Comparison of ENCODE assay signal across 20 mouse cellular contexts in genomic region chr8:13475892-13476291, GRCm38 (mm10). TPM values are rescaled to one million over a fixed set of nuclear protein-coding genes. Genes with fewer than 3 reads are reported as not detected.
DNase-seq lines count a peak whose midpoint lies in the region; ATAC-seq and TF ChIP-seq lines count a peak whose summit lies in the region.
"Had no signal": no experiment of that assay in that cellular context is flagged by ENCODE, and none has a peak within 500 bp of the region (broad histone marks: within the 10 kb centered on the region; RNA-seq: fewer than 3 reads in every experiment).

No protein-coding gene starts in this region.

- no peaks in the 10 kb centered on the region for H3K9me3 ChIP-seq in forebrain, postnatal 0 days (ENCODE audit: low read length)
- no peaks in the 10 kb centered on the region for H3K9me3 ChIP-seq in forebrain, embryonic 15.5 days
- no peaks in the 10 kb centered on the region for H3K9me3 ChIP-seq in midbrain, postnatal 0 days (ENCODE audit: low read length)
- no peaks in the 10 kb centered on the region for H3K9me3 ChIP-seq in midbrain, embryonic 16.5 days (replicated peaks; ENCODE audit: control insufficient read depth, low read length, poor library complexity, severe bottlenecking)
- H3K9me3 ChIP-seq: liver, embryonic 13.5 days; neural tube, embryonic 13.5 days; stomach, embryonic 15.5 days had no signal

- no peak overlapping the region for H3K9ac ChIP-seq in forebrain, postnatal 0 days
- H3K9ac ChIP-seq in forebrain, embryonic 15.5 days (replicated peaks): no peak overlapping the region
- H3K9ac ChIP-seq in midbrain, postnatal 0 days (replicated peaks; ENCODE audit: low read length, poor library complexity, severe bottlenecking): no peak overlapping the region
- H3K9ac ChIP-seq in midbrain, embryonic 16.5 days (ENCODE audit: low read depth, low read length): no peak overlapping the region
- H3K9ac ChIP-seq: liver, embryonic 13.5 days; neural tube, embryonic 13.5 days; stomach, embryonic 15.5 days had no signal

- no peak overlapping the region for H3K4me2 ChIP-seq in forebrain, postnatal 0 days (ENCODE audit: low read depth)
- H3K4me2 ChIP-seq in forebrain, embryonic 15.5 days (replicated peaks): no peak overlapping the region
- no peak overlapping the region for H3K4me2 ChIP-seq in midbrain, postnatal 0 days (ENCODE audit: low read depth, low read length, poor library complexity, severe bottlenecking)
- H3K4me2 ChIP-seq in midbrain, embryonic 16.5 days (ENCODE audit: low read length): no peak overlapping the region
- H3K4me2 ChIP-seq: liver, embryonic 13.5 days; neural tube, embryonic 13.5 days; stomach, embryonic 15.5 days had no signal

- TF ChIP-seq CTCF in forebrain, postnatal 0 days (IDR thresholded peaks at IDR 0.05; ENCODE audit: low read depth): peak; percentile 39
- peak; percentile 72 for TF ChIP-seq CTCF in layer of hippocampus, adult 2 months (conservative IDR thresholded peaks at IDR 0.05)
- TF ChIP-seq CTCF in midbrain, postnatal 0 days (IDR thresholded peaks at IDR 0.05): peak; percentile 33; the same call in 1 of the 2 replicates

- H3K36me3 ChIP-seq in forebrain, postnatal 0 days (ENCODE audit: insufficient read depth): peaks cover 16% of the 10 kb centered on the region
- H3K36me3 ChIP-seq in forebrain, embryonic 15.5 days: no peaks in the 10 kb centered on the region
- H3K36me3 ChIP-seq in midbrain, postnatal 0 days (ENCODE audit: insufficient read depth, low read length): peaks cover 64% of the 10 kb centered on the region
- peaks cover 19% of the 10 kb centered on the region; the same call in 1 of the 2 replicates for H3K36me3 ChIP-seq in midbrain, embryonic 16.5 days (ENCODE audit: control insufficient read depth, insufficient read depth, low read length)
- H3K36me3 ChIP-seq: liver, embryonic 13.5 days had no signal

- H3K27me3 ChIP-seq in forebrain, postnatal 0 days (ENCODE audit: insufficient read depth, low read length): no peaks in the 10 kb centered on the region
- H3K27me3 ChIP-seq in forebrain, embryonic 15.5 days: no peaks in the 10 kb centered on the region
- H3K27me3 ChIP-seq in midbrain, postnatal 0 days (ENCODE audit: insufficient read depth, low read length): no peaks in the 10 kb centered on the region
- H3K27me3 ChIP-seq in midbrain, embryonic 16.5 days (ENCODE audit: control insufficient read depth, insufficient read depth, low read depth, low read length): no peaks in the 10 kb centered on the region
- H3K27me3 ChIP-seq: liver, embryonic 13.5 days; neural tube, embryonic 13.5 days; stomach, embryonic 15.5 days had no signal

- WGBS in forebrain, postnatal 0 days: 61% methylated on average over 9 of the region's 9 CpGs
- WGBS in forebrain, embryonic 15.5 days: 56% methylated on average over 9 of the region's 9 CpGs
- WGBS in midbrain, postnatal 0 days: 69% methylated on average over 9 of the region's 9 CpGs
- WGBS in midbrain, embryonic 16.5 days: 60% methylated on average over 9 of the region's 9 CpGs

- no peak overlapping the region for H3K27ac ChIP-seq in forebrain, postnatal 0 days (ENCODE audit: low read depth, low read length)
- H3K27ac ChIP-seq in forebrain, embryonic 15.5 days (replicated peaks): no peak overlapping the region
- H3K27ac ChIP-seq in layer of hippocampus, adult 2 months: no peak overlapping the region
- H3K27ac ChIP-seq in midbrain, postnatal 0 days (ENCODE audit: low read depth, low read length): no peak overlapping the region
- no peak overlapping the region for H3K27ac ChIP-seq in midbrain, embryonic 16.5 days (ENCODE audit: low read length)
- H3K27ac ChIP-seq: liver, embryonic 13.5 days; neural tube, embryonic 13.5 days; stomach, embryonic 15.5 days had no signal

- no peaks in the 10 kb centered on the region for H3K4me1 ChIP-seq in forebrain, postnatal 0 days (ENCODE audit: insufficient read depth)
- no peaks in the 10 kb centered on the region for H3K4me1 ChIP-seq in forebrain, embryonic 15.5 days
- no peaks in the 10 kb centered on the region for H3K4me1 ChIP-seq in midbrain, postnatal 0 days (ENCODE audit: insufficient read depth, low read length)
- no peaks in the 10 kb centered on the region for H3K4me1 ChIP-seq in midbrain, embryonic 16.5 days (ENCODE audit: control insufficient read depth, insufficient read depth, low read length)
- H3K4me1 ChIP-seq: liver, embryonic 13.5 days; neural tube, embryonic 13.5 days; stomach, embryonic 15.5 days had no signal

- no peak for DNase-seq in forebrain, postnatal 0 days
- DNase-seq in layer of hippocampus, adult 2 months (ENCODE audit: low spot score in 2 of 2): peak in 1 of 2 experiments; percentile 17
- DNase-seq in layer of hippocampus, postnatal 25 days (ENCODE audit: extremely low spot score in 1 of 2, low spot score in 1 of 2): no peak
- DNase-seq in midbrain, postnatal 0 days (ENCODE audit: low spot score): no peak
- peak; percentile 23 for DNase-seq in forelimb bud, embryonic 11.5 days (ENCODE audit: low read depth, low spot score)
- DNase-seq in ovary, postnatal 10 days (ENCODE audit: low spot score): no peak
- DNase-seq: cerebellum, adult 2 months; gastrocnemius, postnatal 10 days; heart, postnatal 10 days; liver, embryonic 13.5 days; spleen, adult 18-20 months had no signal

- ATAC-seq in forebrain, postnatal 0 days: no peak
- no peak for ATAC-seq in forebrain, embryonic 15.5 days (replicated peaks)
- ATAC-seq in midbrain, postnatal 0 days (ENCODE audit: low FRiP score): no peak
- no peak for ATAC-seq in midbrain, embryonic 16.5 days
- ATAC-seq: hindbrain, embryonic 16.5 days had no signal

- H3K4me3 ChIP-seq in forebrain, postnatal 0 days (ENCODE audit: low read depth, low read length): no peak overlapping the region
- no peak overlapping the region for H3K4me3 ChIP-seq in forebrain, embryonic 15.5 days
- no peak overlapping the region for H3K4me3 ChIP-seq in layer of hippocampus, adult 2 months
- H3K4me3 ChIP-seq in midbrain, postnatal 0 days (ENCODE audit: low read depth, low read length): no peak overlapping the region
- H3K4me3 ChIP-seq in midbrain, embryonic 16.5 days (ENCODE audit: low read depth, low read length): no peak overlapping the region
- H3K4me3 ChIP-seq: liver, embryonic 13.5 days; neural tube, embryonic 13.5 days; stomach, embryonic 15.5 days had no signal

RNA-seq across cellular contexts. Expression of gene Gas6, which starts 18.4 kb away (rescaled TPM):
- total RNA-seq in forebrain, postnatal 0 days (2014; rRNA removed): 64.2 and 65.7 TPM in 2 replicates
- polyA plus RNA-seq in forebrain, postnatal 0 days (2015; fragmentation: Nextera tagmentation; extraction: Ambion mirVana): 48.7 and 57.0 TPM in 2 replicates
- polyA plus RNA-seq in forebrain, embryonic 15.5 days (2015; fragmentation: Nextera tagmentation; extraction: Ambion mirVana): 21.1 and 23.3 TPM in 2 replicates
- 10 to 100 TPM; 81.2 to 85.1 TPM for total RNA-seq in layer of hippocampus, adult 2 months (2021)
- 10 to 100 TPM; 89.4 to 94.4 TPM for total RNA-seq in layer of hippocampus, postnatal 25 days (2021)
- total RNA-seq in midbrain, postnatal 0 days (2014; rRNA removed): 73.6 and 91.0 TPM in 2 replicates
- 63.0 and 67.8 TPM in 2 replicates for polyA plus RNA-seq in midbrain, postnatal 0 days (2015; fragmentation: Nextera tagmentation; extraction: Ambion mirVana)
- 37.7 and 45.7 TPM in 2 replicates for polyA plus RNA-seq in midbrain, embryonic 16.5 days (2015; fragmentation: Nextera tagmentation; extraction: Ambion mirVana)
- total RNA-seq: monocyte, adult 5-6 weeks had no signal

RNA-seq across cellular contexts. Expression of gene Tmem255b, which starts 40.9 kb away (rescaled TPM):
- 1.0 and 1.2 TPM in 2 replicates for total RNA-seq in forebrain, postnatal 0 days (2014; rRNA removed)
- 1.3 and 1.6 TPM in 2 replicates for polyA plus RNA-seq in forebrain, postnatal 0 days (2015; fragmentation: Nextera tagmentation; extraction: Ambion mirVana)
- polyA plus RNA-seq in forebrain, embryonic 15.5 days (2015; fragmentation: Nextera tagmentation; extraction: Ambion mirVana): 0.36 TPM in 1 of 2 replicates, not detected in the other
- total RNA-seq in layer of hippocampus, adult 2 months (2021): 1 to 10 TPM; 5.2 TPM
- total RNA-seq in layer of hippocampus, postnatal 25 days (2021): 1 to 10 TPM; 5.7 to 7.4 TPM
- 1.1 and 2.2 TPM in 2 replicates for total RNA-seq in midbrain, postnatal 0 days (2014; rRNA removed)
- polyA plus RNA-seq in midbrain, postnatal 0 days (2015; fragmentation: Nextera tagmentation; extraction: Ambion mirVana): 1.6 and 1.8 TPM in 2 replicates
- polyA plus RNA-seq in midbrain, embryonic 16.5 days (2015; fragmentation: Nextera tagmentation; extraction: Ambion mirVana): 0.32 and 1.0 TPM in 2 replicates
- total RNA-seq: common myeloid progenitor, adult 5-6 weeks; megakaryocyte, adult 5-6 weeks; monocyte, adult 5-6 weeks had no signal
- polyA plus RNA-seq: forebrain, embryonic 11.5 days; liver, embryonic 13.5 days had no signal
